Mouse (Mus musculus) left cerebral cortex, postnatal 10 days (tissue): Measurements from ENCODE around the gene Abi1. TPM values are rescaled to one million over a fixed set of nuclear protein-coding genes. Genes with fewer than 3 reads are reported as not detected.
"Not testable (repeated sequence)": the region's sequence is repeated elsewhere in the genome, so short reads cannot be mapped to it uniquely, and the experiment has no call there.

Experiments
- DNase-seq, 2 experiments: peaks; one replicate each; pipeline ENCODE4 v3.0.0; 2021 to 2022; ENCODE audit warnings: low spot score in 2 of 2, mixed read lengths in 1 of 2; ENCODE audit errors: extremely low spot score in 1 of 2
- intact Hi-C: fragments of 180-260 bp; cut with DNase I; formaldehyde crosslinking; loops from one replicate; pipeline ENCODE4 v1.15.1; 2025
- total RNA-seq, 2 experiments: library from RNA; stranded (reverse); gene quantifications; 2 replicates each; pipeline ENCODE4 v1.2.3; 2021

The Abi1 gene
- total RNA-seq, 2 experiments from 2014 or later, result 121 to 131 TPM

DNA sequence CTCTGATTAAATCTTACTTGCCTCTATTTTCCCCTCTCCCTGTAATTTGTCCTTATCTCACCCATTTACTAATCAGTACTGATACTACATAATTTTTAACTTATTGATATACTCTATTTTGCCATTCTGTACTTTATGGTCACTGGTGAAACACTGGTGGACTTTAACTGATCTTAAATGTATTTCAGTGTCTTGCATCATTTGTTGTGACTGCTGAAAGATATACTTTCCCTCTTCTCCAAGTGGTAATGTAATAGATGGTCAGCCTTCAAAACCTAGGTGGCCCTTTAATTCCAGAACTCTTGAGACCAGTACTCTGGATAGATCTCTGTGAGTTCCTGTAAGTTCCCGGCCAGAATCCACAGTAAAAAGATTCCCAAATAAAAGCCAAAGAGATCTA, 40.4 kb downstream of the Abi1 start:
- DNase-seq, result no peak
- intact Hi-C loops, result no loop called here

DNA sequence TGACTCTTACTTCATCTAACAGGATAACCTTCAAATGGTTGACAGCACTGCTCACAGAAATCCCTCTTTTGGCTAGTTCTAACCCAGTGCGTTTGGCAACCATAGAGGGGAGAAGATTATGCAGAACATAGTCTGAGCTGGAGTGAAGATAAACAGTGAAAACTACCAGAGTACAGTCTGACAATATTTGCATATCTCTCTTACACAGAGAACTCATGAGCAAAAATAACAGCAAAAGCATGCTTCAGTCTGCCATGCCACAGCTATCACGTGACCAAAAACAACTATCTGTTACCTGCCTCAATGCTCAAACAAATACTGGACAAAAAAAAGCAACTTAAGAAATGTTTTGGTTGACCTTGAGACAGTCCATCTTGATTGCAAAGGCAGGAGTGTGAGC, 41.2 kb downstream of the Abi1 start:
- DNase-seq, result no peak
- intact Hi-C loops, result no loop called here

DNA sequence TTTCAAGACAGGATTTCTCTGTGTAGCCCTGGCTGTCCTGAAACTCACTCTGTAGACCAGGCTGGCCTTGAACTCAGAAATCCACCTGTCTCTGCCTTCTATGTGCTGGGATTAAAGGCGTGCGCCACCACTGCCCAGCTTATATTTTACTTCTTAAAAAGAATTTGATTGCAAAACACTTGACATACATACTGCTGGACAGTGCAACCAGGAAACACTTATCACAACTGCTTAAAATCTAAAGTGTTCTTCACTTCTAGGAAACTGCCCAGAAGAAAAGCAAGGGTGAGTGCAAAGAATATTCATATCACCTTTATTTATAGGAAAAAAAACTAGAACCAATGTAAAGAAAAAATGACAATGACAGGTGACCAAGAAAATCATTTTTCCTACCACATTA, 42.0 kb downstream of the Abi1 start:
- intact Hi-C loops, result no loop called here
- DNase-seq, result no peak

DNA sequence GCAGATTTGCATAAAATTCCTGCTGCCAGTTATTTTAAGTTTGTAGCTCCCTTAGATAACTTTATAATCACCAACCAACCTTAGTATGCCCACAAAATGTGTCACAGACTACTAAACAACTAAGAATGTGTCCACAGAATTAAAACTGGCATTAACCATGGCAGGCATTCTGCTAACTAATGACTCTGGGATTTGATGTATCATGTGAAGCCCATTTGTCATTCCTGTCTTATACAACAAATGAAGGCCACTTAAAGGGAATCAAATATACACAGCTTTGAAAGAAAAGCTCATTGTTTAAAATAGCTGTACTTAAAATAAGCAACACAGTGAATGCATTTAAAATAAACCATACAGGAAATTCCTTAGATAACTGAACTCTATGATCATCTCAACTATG, 44.0 kb downstream of the Abi1 start:
- DNase-seq, result no peak

DNA sequence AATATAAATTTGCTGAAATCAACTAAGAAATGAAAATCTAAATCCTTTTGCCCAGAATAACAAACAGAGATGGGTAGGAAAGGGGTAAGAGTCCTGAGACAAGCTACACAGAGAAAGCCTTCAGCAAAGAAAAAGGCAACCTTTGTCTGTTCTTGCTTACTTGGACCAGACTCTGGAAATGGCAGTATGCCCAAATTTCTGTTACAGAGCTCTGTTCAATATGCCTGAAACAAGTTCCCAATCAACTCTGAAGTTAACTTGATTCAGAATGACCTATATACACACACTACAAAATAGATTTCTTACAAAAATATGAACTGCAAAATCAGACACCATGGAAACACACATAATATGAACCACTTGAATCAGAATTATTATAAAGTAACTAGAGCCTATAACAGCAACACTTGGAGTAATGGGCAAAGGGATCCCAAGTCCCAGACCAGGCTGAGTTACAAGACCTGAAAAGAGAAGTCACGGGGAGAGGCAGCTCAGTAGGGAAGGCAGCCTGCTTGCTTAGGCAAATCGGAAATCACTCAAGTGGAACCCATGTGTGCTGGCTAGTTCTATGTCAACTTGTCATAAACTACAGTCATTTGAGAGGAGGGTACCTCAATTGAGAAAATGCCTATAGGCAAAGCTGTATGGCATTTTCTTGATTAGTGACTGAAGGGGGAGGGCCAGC, 53.9 kb downstream of the Abi1 start:
- intact Hi-C loops, result no loop called here
- DNase-seq, result peak in 1 of 2 experiments; percentile 73

More for the DNA sequence above, 44.0 kb downstream of the Abi1 start:
- intact Hi-C loops, result no loop called here

DNA sequence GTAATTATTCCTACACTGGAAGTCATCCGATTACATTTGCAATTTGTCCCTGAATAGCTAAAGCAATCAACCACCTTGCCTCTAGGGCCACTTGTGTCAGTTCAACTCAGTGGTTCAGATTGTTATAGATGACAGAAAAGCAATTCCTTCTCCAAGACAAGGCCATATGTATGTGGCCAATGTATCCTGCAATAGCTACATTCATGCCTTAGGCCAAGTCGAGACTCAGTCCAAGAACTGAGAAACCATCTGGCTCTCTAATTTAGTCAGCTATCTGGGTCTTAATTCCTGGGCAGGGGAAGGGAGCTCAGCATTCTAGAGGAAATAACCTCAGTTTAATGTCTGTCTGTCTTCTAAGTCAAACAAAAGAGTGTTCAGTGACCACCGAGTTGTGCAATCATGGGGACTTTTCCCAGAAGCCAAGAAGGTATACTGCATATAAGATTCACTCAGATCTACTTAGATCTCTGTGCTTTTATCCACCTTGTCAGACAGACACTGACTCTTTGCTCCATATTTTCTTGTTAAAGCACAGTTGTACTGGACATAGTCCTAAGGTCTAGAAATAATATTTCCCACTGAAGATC, 62.6 kb downstream of the Abi1 start:
- DNase-seq, result no peak
- intact Hi-C loops, result no loop called here

DNA sequence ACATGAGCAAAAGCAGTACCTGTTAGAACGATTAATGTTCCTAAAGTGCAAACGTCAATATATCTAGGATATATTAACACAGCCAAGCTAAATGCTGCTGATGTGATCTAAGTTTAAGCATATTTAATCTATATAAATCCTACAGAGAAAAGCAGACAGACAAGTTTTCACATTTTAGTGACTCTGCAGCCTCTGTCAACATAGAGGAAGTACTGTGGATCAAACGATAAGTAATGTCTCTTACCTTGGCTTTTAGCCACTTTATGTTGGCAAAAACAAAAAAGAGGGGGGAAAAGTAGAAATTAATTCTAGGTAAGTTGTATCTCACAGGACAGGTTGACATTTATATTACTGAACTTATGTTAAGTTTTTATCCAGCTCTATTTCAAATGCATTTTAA, 77.1 kb downstream of the Abi1 start:
- no peak for DNase-seq
- intact Hi-C loops, result no loop called here

DNA sequence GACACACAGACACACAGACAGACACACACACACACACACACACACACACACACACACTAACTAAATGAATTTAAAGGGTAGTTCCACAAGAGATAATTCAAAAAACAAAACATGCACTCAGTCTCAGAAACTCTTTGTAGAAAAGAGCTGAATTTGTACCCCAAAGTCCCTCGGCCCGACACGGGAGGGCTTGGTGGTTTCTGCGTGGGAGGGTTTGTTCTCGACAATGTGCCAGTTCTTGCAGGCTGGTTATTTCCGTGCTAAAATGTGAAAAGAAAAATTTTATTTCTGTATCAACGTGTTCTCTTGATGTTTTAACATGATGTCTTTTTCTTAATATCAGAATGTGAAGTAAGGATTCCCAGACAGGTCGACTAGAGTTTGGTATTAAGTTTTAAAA, 77.8 kb downstream of the Abi1 start:
- peak in 1 of 2 experiments; percentile 19 for DNase-seq
- intact Hi-C loops, result no loop called here

DNA sequence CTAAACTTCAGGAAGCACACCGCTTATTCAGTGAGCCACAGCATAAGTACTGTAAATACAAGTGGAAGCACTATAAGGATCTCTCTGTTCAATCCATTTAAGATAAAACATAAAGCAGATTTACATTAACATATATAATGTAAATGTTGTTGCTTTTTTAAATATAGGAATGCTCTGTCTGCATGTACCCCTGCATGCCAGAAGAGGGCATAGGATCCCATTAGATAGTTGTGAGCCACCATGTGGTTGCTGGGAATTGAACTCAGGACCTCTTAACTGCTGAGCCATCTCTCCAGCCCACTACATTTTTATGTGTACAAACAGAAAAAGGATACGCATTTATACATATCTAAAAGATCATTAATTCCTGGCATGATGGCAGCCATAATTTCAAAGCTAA, 78.4 kb downstream of the Abi1 start:
- no peak for DNase-seq
- intact Hi-C loops, result no loop called here

DNA sequence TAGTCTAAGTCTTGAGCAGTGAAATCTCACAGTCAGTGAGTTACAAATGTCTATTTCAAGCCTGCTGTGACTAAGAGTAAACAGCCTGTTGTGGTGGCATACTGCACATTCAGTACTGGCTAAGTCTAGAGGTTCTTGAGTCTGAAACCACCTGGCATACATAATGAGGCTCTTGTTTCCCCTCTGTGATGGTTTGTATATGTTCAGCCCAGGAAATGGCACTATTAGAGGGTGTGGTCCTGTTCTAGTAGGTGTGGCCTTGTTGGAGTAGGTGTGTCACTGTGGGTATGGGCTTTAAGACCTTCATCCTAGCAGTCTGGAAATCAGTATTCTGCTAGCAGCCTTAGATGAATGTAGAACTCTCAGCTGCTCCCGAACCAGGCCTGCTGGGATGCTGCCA, 82.6 kb downstream of the Abi1 start:
- peak in 1 of 2 experiments; percentile 18 for DNase-seq

DNA sequence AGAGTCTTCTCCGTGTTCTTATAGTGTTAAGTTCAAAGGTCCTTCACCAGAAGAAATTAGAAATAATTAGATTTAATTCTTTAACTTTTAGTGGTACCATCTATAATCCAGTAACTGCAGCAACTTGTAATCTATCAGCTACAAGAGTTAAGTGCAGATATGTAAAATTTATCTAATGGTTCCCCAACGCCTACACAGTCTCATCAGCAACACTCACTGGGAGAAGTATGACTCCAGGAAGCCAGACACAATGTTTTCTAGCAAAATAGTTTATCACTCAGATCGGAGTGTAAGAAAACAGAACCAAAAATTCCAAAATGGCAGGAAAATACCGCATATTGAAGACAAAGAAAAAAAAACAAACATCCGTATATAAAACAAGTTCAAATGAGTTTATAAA, 84.1 kb downstream of the Abi1 start:
- no peak for DNase-seq
- intact Hi-C loops, result no loop called here

More for the DNA sequence above, 82.6 kb downstream of the Abi1 start:
- intact Hi-C loops, result no loop called here

DNA sequence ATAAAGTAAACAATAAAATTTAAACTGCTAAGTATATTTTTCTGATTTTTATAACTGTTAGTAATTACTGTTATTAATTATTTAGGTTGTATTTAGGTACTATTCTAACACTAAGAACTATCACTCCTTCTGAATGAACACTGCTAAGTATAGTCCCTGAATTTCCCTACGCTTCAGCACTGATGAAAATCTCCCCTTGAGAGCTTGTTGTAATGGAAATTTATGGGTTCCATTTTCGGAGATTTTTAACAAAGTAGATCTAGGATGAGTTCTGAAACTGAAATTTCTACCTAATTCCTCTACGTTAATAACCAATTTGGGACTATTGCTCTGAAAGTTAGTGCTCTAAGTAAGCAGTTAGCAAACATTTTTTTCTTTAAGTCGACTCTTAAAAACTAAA, 85.8 kb downstream of the Abi1 start:
- no peak for DNase-seq
- intact Hi-C loops, result no loop called here

DNA sequence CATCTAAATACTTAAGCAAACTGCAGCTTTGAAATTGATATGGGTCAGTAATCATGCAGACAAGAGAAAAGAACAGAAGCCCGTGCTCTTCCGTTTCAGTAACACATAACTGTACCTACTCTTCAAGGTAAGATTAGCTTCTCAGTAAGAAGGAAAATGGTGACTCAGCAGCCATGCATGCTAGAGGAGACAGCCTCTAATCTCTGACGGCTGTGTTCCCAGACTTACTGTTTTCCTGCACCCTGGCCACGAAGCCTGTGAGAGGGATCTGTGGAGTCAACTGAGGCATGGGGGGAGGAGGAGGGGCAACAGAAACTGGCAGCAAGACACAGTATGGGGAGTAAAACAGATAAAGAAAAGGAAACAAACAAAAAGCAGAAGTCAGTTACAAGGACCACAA, 90.1 kb downstream of the Abi1 start:
- intact Hi-C loops, result no loop called here
- no peak for DNase-seq

DNA sequence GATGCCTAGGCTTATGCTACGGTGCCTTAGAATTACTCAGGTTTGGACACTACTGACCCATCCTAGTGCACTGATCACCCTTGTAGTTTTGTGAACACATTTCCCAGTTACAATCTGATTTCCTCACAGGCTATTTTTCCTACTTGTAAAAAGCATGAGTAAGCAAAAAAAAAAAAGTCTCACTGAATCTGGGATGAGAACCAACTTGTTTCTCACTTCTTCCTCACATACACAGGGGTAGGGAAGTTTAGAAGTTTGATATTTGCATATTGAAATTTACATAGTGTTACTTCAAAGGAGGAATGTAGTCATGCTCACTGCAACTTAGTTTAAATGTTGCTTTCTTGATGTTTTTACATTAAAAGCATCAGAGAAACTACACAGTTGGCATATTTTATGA, 106.5 kb downstream of the Abi1 start:
- intact Hi-C loops, result loop anchor here (5.0 kb wide), 1 partner anchor 104 kb away; no protein-coding TSS in a partner anchor
- DNase-seq, result no peak

DNA sequence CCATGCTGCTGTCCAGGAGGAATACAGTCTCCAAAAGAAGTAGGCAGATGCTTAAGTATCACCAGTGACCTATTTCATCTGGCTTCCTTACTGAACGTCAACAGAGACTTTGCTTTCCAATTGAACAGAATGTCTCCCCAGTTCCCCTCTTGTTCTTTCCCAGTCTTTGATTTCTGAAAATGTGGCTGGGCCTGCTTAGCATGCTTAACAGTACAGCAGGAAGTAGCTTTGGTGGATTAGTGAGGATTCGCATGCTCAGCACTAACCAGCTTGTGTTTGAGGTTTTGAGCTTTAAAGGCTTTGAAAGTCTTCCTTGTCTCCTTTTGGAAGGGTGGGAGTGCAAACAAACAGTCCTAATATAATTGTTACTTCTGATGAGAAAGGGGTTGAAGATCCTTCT, 111.8 kb downstream of the Abi1 start:
- peak in 1 of 2 experiments; percentile 27 for DNase-seq
- intact Hi-C loops, result no loop called here

DNA sequence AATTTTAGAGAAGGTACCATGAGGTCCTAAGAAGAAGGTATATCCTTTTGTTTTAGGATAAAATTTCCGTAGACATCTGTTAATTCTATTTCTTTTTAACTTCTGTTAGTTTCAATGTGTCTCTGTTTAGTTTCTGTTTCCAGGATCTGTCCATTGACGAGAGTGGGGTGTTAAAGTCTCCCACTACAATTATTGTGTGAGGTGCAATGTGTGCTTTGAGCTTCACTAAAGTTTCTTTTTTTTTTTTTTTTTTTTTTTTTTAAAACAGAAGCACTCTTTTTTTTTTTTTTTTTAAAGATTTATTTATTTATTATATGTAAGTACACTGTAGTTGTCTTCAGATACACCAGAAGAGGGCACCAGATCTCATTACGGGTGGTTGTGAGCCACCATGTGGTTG, 114.1 kb downstream of the Abi1 start:
- DNase-seq, intact Hi-C loops: not testable (repeated sequence)

DNA sequence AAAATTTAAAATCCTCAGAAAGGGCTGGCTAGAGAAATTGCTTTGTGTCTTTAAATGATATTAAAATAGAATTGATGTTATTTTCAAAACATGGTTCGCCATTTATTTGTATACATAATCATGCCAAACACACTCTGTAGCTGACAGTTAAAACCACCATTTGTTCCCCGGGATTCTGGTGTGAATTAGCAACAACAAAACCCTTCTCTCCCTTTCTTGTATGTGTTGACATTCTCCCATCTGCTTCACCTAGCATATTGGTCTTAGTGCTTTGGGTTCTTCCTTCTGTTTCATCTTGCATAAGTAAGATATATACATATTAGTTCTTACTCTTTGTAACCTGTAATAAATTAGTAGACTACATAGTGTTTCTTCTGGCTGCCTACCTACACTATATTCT, 121.4 kb downstream of the Abi1 start:
- intact Hi-C loops, result no loop called here

DNA sequence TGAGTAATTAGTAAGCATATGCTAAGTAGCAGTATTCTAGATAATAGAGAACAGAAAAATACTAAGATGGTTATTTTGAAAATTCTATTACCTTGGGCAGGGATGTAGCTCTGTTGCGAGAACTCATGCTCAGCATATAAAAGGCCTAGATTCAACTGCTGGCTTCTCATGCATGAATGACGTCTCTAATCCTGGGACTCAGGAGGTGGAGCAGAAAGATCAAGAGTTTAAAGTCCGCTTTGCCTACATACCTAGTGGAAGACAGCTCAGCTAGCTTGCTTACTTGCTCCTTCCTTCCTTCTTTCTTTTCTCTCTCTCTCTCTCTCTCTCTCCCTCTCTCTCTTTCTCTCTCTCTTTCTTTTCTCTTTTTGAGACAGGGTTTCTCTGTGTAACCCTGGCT, 125.6 kb downstream of the Abi1 start:
- intact Hi-C loops, result no loop called here
- no peak for DNase-seq

More for the DNA sequence above, 121.4 kb downstream of the Abi1 start:
- no peak for DNase-seq

DNA sequence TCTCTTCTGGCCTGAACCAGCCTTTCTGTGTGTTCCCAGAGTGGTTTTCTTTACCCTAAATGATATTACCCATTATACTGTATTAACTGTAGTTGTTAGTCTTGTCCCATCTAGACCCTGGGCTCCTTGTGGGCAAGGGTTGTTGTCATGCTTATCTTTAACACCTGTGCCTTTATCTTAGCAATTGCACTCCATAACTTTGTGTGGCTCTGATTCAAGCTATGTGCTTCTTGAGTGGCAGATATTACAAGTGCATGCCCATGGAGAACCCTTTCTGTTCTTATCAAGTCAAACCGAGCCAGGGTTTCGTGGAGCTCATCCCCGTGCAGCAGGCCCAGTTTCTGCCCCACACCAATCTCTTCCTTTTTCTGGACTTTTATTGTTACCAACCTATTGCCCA, 136.1 kb downstream of the Abi1 start:
- intact Hi-C loops, result no loop called here
- DNase-seq, result no peak
